Mouse (Mus musculus): ENCODE data around the gene Olfr485. TPM values are rescaled to one million over a fixed set of nuclear protein-coding genes. Genes with fewer than 3 reads are reported as not detected.

The Olfr485 gene
- under 1 TPM in 1 of 2 experiments, not detected in 1; 0.17 TPM for polyA plus RNA-seq (2017; shearing (Covaris generic))

DNA sequence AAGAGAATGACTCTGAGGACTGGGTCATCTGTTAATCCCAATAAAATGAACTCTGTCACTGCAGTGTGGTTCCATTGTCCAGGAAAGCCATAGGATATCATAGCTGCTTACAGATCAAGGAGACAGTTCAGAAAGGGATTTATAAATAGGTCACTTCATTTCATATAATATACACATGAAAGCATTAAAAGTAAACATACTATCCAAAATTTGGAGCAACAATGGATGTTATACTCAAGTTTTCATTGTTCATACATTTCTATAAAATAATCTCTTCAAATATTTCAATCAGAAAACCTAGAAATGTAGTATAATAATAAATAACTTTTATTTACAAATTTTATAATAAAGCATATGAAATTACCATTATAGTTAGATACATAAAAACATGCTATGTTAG, at the start of gene Olfr485:
Gene Olfr485, minus strand, starts transcription at position 101 of the 400 bp plus-strand sequence.

DNA sequence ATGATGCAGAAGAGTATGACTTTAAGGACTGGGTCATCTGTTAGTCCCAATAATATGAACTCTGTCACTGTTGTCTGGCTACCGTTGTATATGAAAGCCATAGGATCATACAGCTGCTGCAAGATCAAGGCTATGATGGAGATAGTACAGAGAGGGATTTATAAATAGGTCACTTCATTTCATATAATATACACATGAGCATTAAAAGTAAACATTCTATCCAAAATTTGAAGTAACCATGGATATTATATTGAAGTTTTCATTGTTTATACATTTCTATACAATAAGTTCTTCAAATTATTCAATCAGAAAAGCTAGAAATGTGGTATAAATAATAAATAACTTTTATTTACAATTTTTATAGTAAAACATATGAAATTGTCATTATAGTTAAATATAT, 13.0 kb upstream of the Olfr485 start, which contains the start of gene Olfr486:
Gene Olfr486, minus strand, starts transcription at position 101 of the 400 bp plus-strand sequence.

DNA sequence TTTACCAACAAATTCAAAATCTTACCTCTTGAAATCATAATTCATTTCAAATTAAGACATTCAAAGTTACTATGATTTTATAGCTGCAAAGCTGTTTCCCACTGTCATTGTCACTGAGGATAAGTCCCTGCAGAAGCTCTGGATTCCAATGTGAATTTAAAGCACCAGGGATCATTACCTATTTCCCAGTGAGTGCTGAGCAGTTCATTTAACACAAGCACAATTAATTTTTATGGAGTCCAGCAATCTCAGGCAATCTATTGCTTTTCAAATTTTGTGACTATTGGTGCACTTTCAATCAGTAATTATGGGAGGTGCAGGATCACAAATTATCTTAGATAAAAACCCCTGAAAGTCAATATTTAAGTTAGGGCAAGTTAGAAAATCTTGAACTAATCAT, 32.3 kb downstream of the Olfr485 start, which contains the start of gene Olfr484:
Gene Olfr484, minus strand, starts transcription at position 101 of the 400 bp plus-strand sequence.

Other genes with a start within 250 kb of the Olfr485 start
- not detected for gene Olfr473, start 229.4 kb downstream of the Olfr485 start, polyA plus RNA-seq (2017; shearing (Covaris generic))
- gene Olfr474, start 205.2 kb downstream of the Olfr485 start, polyA plus RNA-seq (2017; shearing (Covaris generic)): not detected
- not detected for gene Olfr476, start 195.1 kb downstream of the Olfr485 start, polyA plus RNA-seq (2017; shearing (Covaris generic))
- gene Olfr477, start 173.2 kb downstream of the Olfr485 start, polyA plus RNA-seq (2017; shearing (Covaris generic)): under 1 TPM in 1 of 2 experiments, not detected in 1; 0.10 TPM
- not detected for gene Olfr478, start 125.9 kb downstream of the Olfr485 start, polyA plus RNA-seq (2017; shearing (Covaris generic))
- not detected for gene Olfr479, start 109.2 kb downstream of the Olfr485 start, polyA plus RNA-seq (2017; shearing (Covaris generic))
- not detected for gene Olfr480, start 92.5 kb downstream of the Olfr485 start, polyA plus RNA-seq (2017; shearing (Covaris generic))
- gene Olfr481, start 80.0 kb downstream of the Olfr485 start, polyA plus RNA-seq (2017; shearing (Covaris generic)): under 1 TPM; 0.13 to 0.95 TPM
- gene Olfr482, start 62.3 kb downstream of the Olfr485 start, polyA plus RNA-seq (2017; shearing (Covaris generic)): 1 to 10 TPM in 1 of 2 experiments, under 1 TPM in 1; 0.14 to 1.3 TPM
- under 1 TPM in 1 of 2 experiments, not detected in 1; 0.30 TPM for gene Olfr483, start 59.0 kb downstream of the Olfr485 start, polyA plus RNA-seq (2017; shearing (Covaris generic))
- not detected for gene Olfr484, start 32.4 kb downstream of the Olfr485 start, polyA plus RNA-seq (2017; shearing (Covaris generic))
- gene Olfr486, start 12.9 kb upstream of the Olfr485 start, polyA plus RNA-seq (2017; shearing (Covaris generic)): not detected
- gene Olfr487, start 54.8 kb upstream of the Olfr485 start, polyA plus RNA-seq (2017; shearing (Covaris generic)): not detected
- under 1 TPM; 0.31 to 0.83 TPM for gene Olfr488, start 98.5 kb upstream of the Olfr485 start, polyA plus RNA-seq (2017; shearing (Covaris generic))
- gene Olfr490, start 129.1 kb upstream of the Olfr485 start, polyA plus RNA-seq (2017; shearing (Covaris generic)): under 1 TPM in 1 of 2 experiments, not detected in 1; 0.17 TPM
- gene Olfr491, start 153.6 kb upstream of the Olfr485 start, polyA plus RNA-seq (2017; shearing (Covaris generic)): 1 to 10 TPM in 1 of 2 experiments, not detected in 1; 1.1 TPM
- not detected for gene Olfr492, start 163.8 kb upstream of the Olfr485 start, polyA plus RNA-seq (2017; shearing (Covaris generic))
- gene Olfr493, start 187.1 kb upstream of the Olfr485 start, polyA plus RNA-seq (2017; shearing (Covaris generic)): not detected
- gene Olfr494, start 205.5 kb upstream of the Olfr485 start, polyA plus RNA-seq (2017; shearing (Covaris generic)): not detected
- not detected for gene Olfr495, start 233.3 kb upstream of the Olfr485 start, polyA plus RNA-seq (2017; shearing (Covaris generic))